Mouse (Mus musculus) right cerebral cortex, postnatal 36 days (tissue): ENCODE measurements at regions not wholly inside any gene's neighbourhood (a gene's known extent, or its start where the extent isn't known, plus 50 kb on each side); places are given as distances from the start of the nearest gene placed in this dataset.

Source experiments
- DNase-seq, 2 experiments: peaks; one replicate each; pipeline ENCODE4 v3.0.0; 2022; ENCODE audit warnings: low spot score in 2 of 2, mixed read lengths in 1 of 2

GRCm38 (mm10) chr1:185726324-185726723 lies 271.7 kb downstream of the Slc30a10 start:
- peak; percentile 52 to 69 for DNase-seq

GRCm38 (mm10) chr1:185726811-185727210 lies 272.2 kb downstream of the Slc30a10 start:
- DNase-seq, result no peak

DNA sequence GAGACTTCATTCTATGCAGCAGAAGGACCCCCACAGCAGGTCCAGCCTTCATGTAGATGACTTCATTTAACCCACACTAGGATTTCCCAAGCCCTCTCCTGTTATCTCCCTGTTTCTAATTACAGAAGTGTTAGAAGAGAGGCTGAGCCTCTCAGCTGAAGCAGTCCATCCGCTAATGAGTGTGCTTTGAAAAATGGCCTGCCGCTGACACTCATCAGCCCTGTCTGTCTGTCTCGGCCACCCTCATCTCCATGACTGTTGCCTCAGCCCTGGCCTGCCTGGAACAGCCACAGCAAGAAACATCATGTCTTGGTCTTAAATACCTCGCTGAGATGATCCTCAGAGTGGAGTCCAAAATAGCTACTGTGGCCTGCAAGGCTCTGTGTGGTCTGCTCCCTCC lies 273.1 kb downstream of the Slc30a10 start:
- DNase-seq, result no peak

GRCm38 (mm10) chr1:185728406-185728805 lies 273.8 kb downstream of the Slc30a10 start:
- DNase-seq, result no peak

GRCm38 (mm10) chr1:185731062-185731461 lies 276.4 kb downstream of the Slc30a10 start:
- DNase-seq, result no peak

DNA sequence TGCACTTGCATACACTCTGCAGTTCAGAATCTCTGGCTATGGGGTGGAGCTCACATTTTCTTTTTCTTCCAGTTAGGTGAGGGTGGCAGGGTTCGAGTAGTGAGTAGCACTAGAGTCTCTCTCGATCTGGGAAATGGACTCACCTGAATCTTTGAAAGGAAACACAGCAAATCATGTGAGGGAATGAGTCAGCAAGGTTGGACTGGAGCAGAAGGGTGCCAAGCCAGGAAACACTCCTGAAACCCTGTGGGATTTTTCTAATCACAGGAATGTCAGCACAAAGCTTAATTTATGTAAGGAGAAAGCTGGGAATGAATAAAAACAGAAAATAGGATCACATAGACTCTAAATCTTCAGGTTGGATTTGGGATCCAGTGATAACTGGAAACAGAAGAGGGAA lies 282.1 kb downstream of the Slc30a10 start:
- no peak for DNase-seq

- no peak for DNase-seq
Observed at GRCm38 (mm10) chr1:185741034-185741890, 286.6 kb downstream of the Slc30a10 start.

GRCm38 (mm10) chr1:185749251-185749650 lies 294.6 kb downstream of the Slc30a10 start:
- DNase-seq, result no peak

- no peak for DNase-seq
Observed at GRCm38 (mm10) chr1:185754486-185755290, 300.0 kb downstream of the Slc30a10 start.

- no peak for DNase-seq
Observed at GRCm38 (mm10) chr1:185757376-185757775, 302.7 kb downstream of the Slc30a10 start.

DNA sequence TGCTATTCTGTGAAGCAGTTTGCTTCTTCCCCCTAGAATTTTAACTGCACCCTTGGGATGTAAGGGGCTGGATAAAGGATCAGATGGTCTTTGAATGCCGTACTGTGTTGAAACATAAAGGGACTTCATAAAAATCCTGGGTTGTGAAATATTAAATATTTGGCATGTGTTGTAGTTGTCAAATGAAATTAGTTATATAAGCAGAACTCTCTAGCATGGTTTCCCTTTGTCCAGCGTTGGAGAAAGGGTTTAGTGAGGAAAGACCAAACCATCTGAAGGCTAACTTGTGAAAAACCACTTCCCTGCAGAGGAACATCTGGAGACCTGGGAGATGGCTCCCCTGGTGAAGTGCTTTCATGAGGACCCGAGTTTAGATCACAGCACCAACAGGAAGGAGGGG lies 319.6 kb downstream of the Slc30a10 start:
- no peak for DNase-seq

DNA sequence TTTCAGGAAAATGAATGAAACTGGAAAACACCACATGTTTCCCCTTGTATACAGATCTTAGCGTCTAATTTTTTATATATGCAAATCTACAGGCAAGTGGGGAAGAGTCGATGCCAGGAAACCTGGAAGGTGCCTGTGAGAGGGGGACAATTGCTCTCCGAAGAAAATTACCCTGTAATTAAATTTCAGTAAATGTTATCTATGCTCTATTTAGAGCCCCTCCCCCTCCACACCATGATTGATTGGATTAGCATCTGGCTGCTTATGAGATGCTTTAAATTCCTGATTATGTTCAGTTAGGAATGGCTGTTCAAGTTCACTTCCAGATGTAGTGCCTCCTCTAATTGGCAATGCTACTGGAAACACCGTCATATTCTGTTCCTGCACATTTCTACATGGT lies 325.0 kb downstream of the Slc30a10 start:
- no peak for DNase-seq

GRCm38 (mm10) chr1:185802156-185802555 lies 315.0 kb downstream of the Lyplal1 start:
- no peak for DNase-seq

DNA sequence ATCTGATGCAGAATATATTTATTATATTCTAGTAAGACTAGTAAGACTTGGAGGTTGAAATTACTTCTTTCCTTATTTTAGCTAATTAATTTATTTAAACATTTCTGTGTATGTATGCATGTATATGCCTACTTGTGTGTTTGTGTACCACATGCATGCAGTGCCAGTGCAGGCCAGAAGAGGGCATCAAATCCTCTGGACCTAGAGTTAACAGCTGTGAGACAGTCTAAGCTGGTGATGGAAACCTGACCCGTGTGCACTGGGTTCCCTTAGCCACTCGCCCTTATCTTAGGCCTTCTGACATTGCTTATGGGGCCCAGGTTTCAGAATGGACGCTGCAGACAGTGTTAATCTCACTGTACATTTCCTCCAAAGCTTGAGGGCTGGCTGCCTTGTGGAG lies 302.2 kb downstream of the Lyplal1 start:
- DNase-seq, result no peak

GRCm38 (mm10) chr1:185819044-185819443 lies 298.1 kb downstream of the Lyplal1 start:
- no peak for DNase-seq

DNA sequence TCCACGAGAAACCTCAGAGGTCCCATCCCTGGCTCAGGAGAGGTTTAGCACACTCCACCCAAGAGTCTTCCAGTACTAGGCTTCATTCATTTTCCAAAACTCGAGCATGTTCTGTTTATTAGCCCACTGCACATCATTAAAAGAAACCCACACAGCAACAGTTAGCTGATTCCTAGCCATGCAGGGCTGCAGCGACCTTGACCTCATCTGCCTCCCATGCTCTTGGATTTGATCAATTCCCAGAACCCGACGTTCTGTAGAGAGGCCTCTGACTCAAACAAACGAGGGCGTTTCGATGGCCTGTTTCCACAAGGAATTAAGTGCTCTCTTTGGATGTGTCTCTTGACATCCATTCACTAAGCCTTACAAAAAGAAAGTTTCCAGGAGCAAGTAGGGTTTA lies 294.9 kb downstream of the Lyplal1 start:
- DNase-seq, result no peak

- no peak for DNase-seq
Observed at GRCm38 (mm10) chr1:185823226-185823625, 293.9 kb downstream of the Lyplal1 start.

DNA sequence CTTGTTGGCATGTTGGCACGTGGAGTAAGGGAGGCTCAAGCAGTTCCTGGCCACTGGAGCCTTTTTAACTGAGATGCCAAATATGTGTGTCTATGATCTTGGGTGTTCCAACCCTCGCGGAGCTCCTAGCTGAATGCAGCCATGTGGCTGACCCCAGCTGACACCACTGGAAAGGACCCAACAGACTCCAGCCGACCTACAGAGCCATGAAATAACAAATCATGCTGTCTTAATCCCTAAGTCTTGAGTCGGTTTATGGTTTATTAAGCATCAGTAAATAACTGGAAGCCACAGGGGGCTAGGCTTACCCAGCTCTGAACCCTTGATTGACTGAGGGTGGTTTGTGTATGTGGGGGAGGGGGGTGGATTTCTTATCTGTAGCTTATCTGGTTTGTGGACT lies 293.2 kb downstream of the Lyplal1 start:
- no peak for DNase-seq

GRCm38 (mm10) chr1:185827986-185828385 lies 289.1 kb downstream of the Lyplal1 start:
- no peak for DNase-seq

GRCm38 (mm10) chr1:185828486-185828885 lies 288.6 kb downstream of the Lyplal1 start:
- no peak for DNase-seq

DNA sequence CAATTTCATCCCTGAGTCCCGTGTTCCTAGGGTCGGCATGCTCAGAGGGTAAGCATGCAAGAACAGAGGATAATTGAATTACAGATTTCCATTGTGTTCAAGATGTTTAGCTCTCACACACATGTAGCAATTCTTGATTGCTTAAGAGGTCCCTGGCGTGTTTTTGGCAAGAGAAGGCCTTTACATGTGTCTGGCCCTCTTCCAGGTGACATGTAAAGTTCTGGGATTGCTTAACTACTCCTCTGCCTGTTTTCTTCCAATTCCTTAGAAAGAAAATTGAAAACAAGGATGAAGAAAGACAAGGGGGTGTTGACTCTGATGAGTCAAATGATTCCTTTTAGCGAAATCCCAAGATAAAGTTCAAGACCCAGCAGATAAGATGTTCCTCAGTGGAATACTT lies 285.1 kb downstream of the Lyplal1 start:
- DNase-seq, result no peak

DNA sequence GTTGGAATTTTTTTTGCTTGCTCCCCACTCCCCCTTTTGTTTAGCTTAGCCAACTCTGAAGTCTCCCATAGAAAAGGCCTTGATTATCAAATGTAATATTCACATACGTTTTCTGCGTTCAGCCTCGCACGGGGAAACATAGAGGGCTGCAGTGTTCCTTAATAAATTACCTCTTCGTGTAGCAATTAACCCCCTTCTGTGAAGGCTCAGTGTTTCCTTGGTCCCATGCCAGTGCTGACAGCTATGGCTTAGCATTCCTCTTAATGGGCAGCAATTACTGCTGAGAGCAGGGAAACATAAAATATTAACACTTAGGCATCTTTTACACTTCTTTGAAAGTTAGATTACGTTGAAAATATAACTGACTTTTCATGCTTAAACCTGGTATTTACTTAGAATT lies 282.9 kb downstream of the Lyplal1 start:
- DNase-seq, result no peak
